Mouse (Mus musculus): Measurements from ENCODE around the gene Sfswap. TPM values are rescaled to one million over a fixed set of nuclear protein-coding genes. Genes with fewer than 3 reads are reported as not detected.

Sfswap gene
- polyA plus RNA-seq, 1 experiment from 2014 or later = 33.1 TPM

- H3K4me3 ChIP-seq (ENCODE audit: control insufficient read depth in 1 of 2, insufficient read depth in 1 of 2, low read depth in 1 of 2, low read length in 2 of 2) = no peak overlapping the region
- H3K27ac ChIP-seq (replicated peaks in 1 of 2; ENCODE audit: control insufficient read depth in 1 of 2, insufficient read depth in 1 of 2, low read depth in 2 of 2, low read length in 2 of 2) = no peak overlapping the region
- H3K27me3 ChIP-seq (ENCODE audit: control insufficient read depth, insufficient read depth, low read length) = no peaks in the 10 kb centered on the region
- no peak overlapping the region for H3K9ac ChIP-seq (ENCODE audit: low read length)
- no peak overlapping the region for H3K4me2 ChIP-seq (ENCODE audit: low read length)
- 96% methylated on average over 12 of the region's 12 CpGs for WGBS
- no peaks in the 10 kb centered on the region for H3K4me1 ChIP-seq (ENCODE audit: control insufficient read depth in 2 of 2, insufficient read depth in 2 of 2, low read length in 2 of 2)
- no peaks in the 10 kb centered on the region for H3K9me3 ChIP-seq (ENCODE audit: control insufficient read depth, low read length)
- peaks cover 100% of the 10 kb centered on the region for H3K36me3 ChIP-seq (ENCODE audit: control insufficient read depth, insufficient read depth, low read length)
- no peak for ATAC-seq (ENCODE audit: insufficient number of reproducible peaks, insufficient read depth, low FRiP score, low read depth)
Measured at GRCm38 (mm10) chr5:129549716-129550115, 48.7 kb downstream of the Sfswap start.

GRCm38 (mm10) chr5:129550790-129551189 lies 49.8 kb downstream of the Sfswap start:
- Histone ChIP-seq H3K9ac (ENCODE audit: low read length) (no peak overlapping the region), H3K9me3 (ENCODE audit: control insufficient read depth, low read length) (no peaks in the 10 kb centered on the region), H3K36me3 (ENCODE audit: control insufficient read depth, insufficient read depth, low read length) (peaks cover 100% of the 10 kb centered on the region), H3K4me2 (ENCODE audit: low read length) (no peak overlapping the region), H3K27me3 (ENCODE audit: control insufficient read depth, insufficient read depth, low read length) (no peaks in the 10 kb centered on the region), H3K4me3 (ENCODE audit: control insufficient read depth in 1 of 2, insufficient read depth in 1 of 2, low read depth in 1 of 2, low read length in 2 of 2) (no peak overlapping the region), H3K4me1 (ENCODE audit: control insufficient read depth in 2 of 2, insufficient read depth in 2 of 2, low read length in 2 of 2) (no peaks in the 10 kb centered on the region), H3K27ac (replicated peaks in 1 of 2; ENCODE audit: control insufficient read depth in 1 of 2, insufficient read depth in 1 of 2, low read depth in 2 of 2, low read length in 2 of 2) (no peak overlapping the region)
- ATAC-seq (ENCODE audit: insufficient number of reproducible peaks, insufficient read depth, low FRiP score, low read depth) = no peak
- 94% methylated on average over 6 of the region's 6 CpGs for WGBS

- H3K36me3 ChIP-seq (ENCODE audit: control insufficient read depth, insufficient read depth, low read length) = peaks cover 100% of the 10 kb centered on the region
- H3K27me3 ChIP-seq (ENCODE audit: control insufficient read depth, insufficient read depth, low read length) = no peaks in the 10 kb centered on the region
- H3K9me3 ChIP-seq (ENCODE audit: control insufficient read depth, low read length) = no peaks in the 10 kb centered on the region
- 94% methylated on average over 2 of the region's 2 CpGs for WGBS
- H3K4me2 ChIP-seq (ENCODE audit: low read length) = no peak overlapping the region
- no peaks in the 10 kb centered on the region for H3K4me1 ChIP-seq (ENCODE audit: control insufficient read depth in 2 of 2, insufficient read depth in 2 of 2, low read length in 2 of 2)
- no peak for ATAC-seq (ENCODE audit: insufficient number of reproducible peaks, insufficient read depth, low FRiP score, low read depth)
- H3K4me3 ChIP-seq (ENCODE audit: control insufficient read depth in 1 of 2, insufficient read depth in 1 of 2, low read depth in 1 of 2, low read length in 2 of 2) = no peak overlapping the region
- no peak overlapping the region for H3K9ac ChIP-seq (ENCODE audit: low read length)
- no peak overlapping the region for H3K27ac ChIP-seq (replicated peaks in 1 of 2; ENCODE audit: control insufficient read depth in 1 of 2, insufficient read depth in 1 of 2, low read depth in 2 of 2, low read length in 2 of 2)
Measured at GRCm38 (mm10) chr5:129551991-129552390, 51.0 kb downstream of the Sfswap start.

GRCm38 (mm10) chr5:129553642-129554041 lies 52.6 kb downstream of the Sfswap start:
- ATAC-seq (ENCODE audit: insufficient number of reproducible peaks, insufficient read depth, low FRiP score, low read depth) = no peak
- Histone ChIP-seq H3K4me1 (ENCODE audit: control insufficient read depth in 2 of 2, insufficient read depth in 2 of 2, low read length in 2 of 2) (no peaks in the 10 kb centered on the region), H3K9ac (ENCODE audit: low read length) (no peak overlapping the region), H3K4me3 (ENCODE audit: control insufficient read depth in 1 of 2, insufficient read depth in 1 of 2, low read depth in 1 of 2, low read length in 2 of 2) (no peak overlapping the region), H3K9me3 (ENCODE audit: control insufficient read depth, low read length) (no peaks in the 10 kb centered on the region), H3K27ac (replicated peaks in 1 of 2; ENCODE audit: control insufficient read depth in 1 of 2, insufficient read depth in 1 of 2, low read depth in 2 of 2, low read length in 2 of 2) (no peak overlapping the region), H3K4me2 (ENCODE audit: low read length) (no peak overlapping the region), H3K36me3 (ENCODE audit: control insufficient read depth, insufficient read depth, low read length) (peaks cover 99% of the 10 kb centered on the region), H3K27me3 (ENCODE audit: control insufficient read depth, insufficient read depth, low read length) (no peaks in the 10 kb centered on the region)
- 87% methylated on average over 6 of the region's 6 CpGs for WGBS

- Histone ChIP-seq H3K4me3 (ENCODE audit: control insufficient read depth in 1 of 2, insufficient read depth in 1 of 2, low read depth in 1 of 2, low read length in 2 of 2) (no peak overlapping the region), H3K9ac (ENCODE audit: low read length) (no peak overlapping the region), H3K27me3 (ENCODE audit: control insufficient read depth, insufficient read depth, low read length) (no peaks in the 10 kb centered on the region), H3K36me3 (ENCODE audit: control insufficient read depth, insufficient read depth, low read length) (peaks cover 99% of the 10 kb centered on the region), H3K9me3 (ENCODE audit: control insufficient read depth, low read length) (no peaks in the 10 kb centered on the region), H3K4me2 (ENCODE audit: low read length) (no peak overlapping the region), H3K4me1 (ENCODE audit: control insufficient read depth in 2 of 2, insufficient read depth in 2 of 2, low read length in 2 of 2) (no peaks in the 10 kb centered on the region), H3K27ac (replicated peaks in 1 of 2; ENCODE audit: control insufficient read depth in 1 of 2, insufficient read depth in 1 of 2, low read depth in 2 of 2, low read length in 2 of 2) (no peak overlapping the region)
- ATAC-seq (ENCODE audit: insufficient number of reproducible peaks, insufficient read depth, low FRiP score, low read depth) = no peak
- WGBS = 81% methylated on average over 5 of the region's 5 CpGs
Measured at GRCm38 (mm10) chr5:129558591-129558990, 57.6 kb downstream of the Sfswap start.

GRCm38 (mm10) chr5:129559283-129559682 lies 58.3 kb downstream of the Sfswap start:
- no peak overlapping the region for H3K9ac ChIP-seq (ENCODE audit: low read length)
- 78% methylated on average over 11 of the region's 11 CpGs for WGBS
- H3K27ac ChIP-seq (replicated peaks in 1 of 2; ENCODE audit: control insufficient read depth in 1 of 2, insufficient read depth in 1 of 2, low read depth in 2 of 2, low read length in 2 of 2) = no peak overlapping the region
- no peaks in the 10 kb centered on the region for H3K9me3 ChIP-seq (ENCODE audit: control insufficient read depth, low read length)
- ATAC-seq (ENCODE audit: insufficient number of reproducible peaks, insufficient read depth, low FRiP score, low read depth) = no peak
- no peaks in the 10 kb centered on the region for H3K27me3 ChIP-seq (ENCODE audit: control insufficient read depth, insufficient read depth, low read length)
- peaks cover 99% of the 10 kb centered on the region for H3K36me3 ChIP-seq (ENCODE audit: control insufficient read depth, insufficient read depth, low read length)
- no peaks in the 10 kb centered on the region for H3K4me1 ChIP-seq (ENCODE audit: control insufficient read depth in 2 of 2, insufficient read depth in 2 of 2, low read length in 2 of 2)
- no peak overlapping the region for H3K4me2 ChIP-seq (ENCODE audit: low read length)
- H3K4me3 ChIP-seq (ENCODE audit: control insufficient read depth in 1 of 2, insufficient read depth in 1 of 2, low read depth in 1 of 2, low read length in 2 of 2) = no peak overlapping the region

GRCm38 (mm10) chr5:129562342-129562741 lies 61.3 kb downstream of the Sfswap start:
- Histone ChIP-seq H3K9ac (ENCODE audit: low read length) (no peak overlapping the region), H3K4me3 (ENCODE audit: control insufficient read depth in 1 of 2, insufficient read depth in 1 of 2, low read depth in 1 of 2, low read length in 2 of 2) (no peak overlapping the region), H3K36me3 (ENCODE audit: control insufficient read depth, insufficient read depth, low read length) (peaks cover 99% of the 10 kb centered on the region), H3K4me2 (ENCODE audit: low read length) (no peak overlapping the region), H3K9me3 (ENCODE audit: control insufficient read depth, low read length) (no peaks in the 10 kb centered on the region), H3K27ac (replicated peaks in 1 of 2; ENCODE audit: control insufficient read depth in 1 of 2, insufficient read depth in 1 of 2, low read depth in 2 of 2, low read length in 2 of 2) (no peak overlapping the region), H3K4me1 (ENCODE audit: control insufficient read depth in 2 of 2, insufficient read depth in 2 of 2, low read length in 2 of 2) (no peaks in the 10 kb centered on the region), H3K27me3 (ENCODE audit: control insufficient read depth, insufficient read depth, low read length) (no peaks in the 10 kb centered on the region)
- no peak for ATAC-seq (ENCODE audit: insufficient number of reproducible peaks, insufficient read depth, low FRiP score, low read depth)
- 93% methylated on average over 8 of the region's 8 CpGs for WGBS

GRCm38 (mm10) chr5:129568596-129568995 lies 67.6 kb downstream of the Sfswap start:
- H3K36me3 ChIP-seq (ENCODE audit: control insufficient read depth, insufficient read depth, low read length) = peaks cover 93% of the 10 kb centered on the region
- no peaks in the 10 kb centered on the region for H3K9me3 ChIP-seq (ENCODE audit: control insufficient read depth, low read length)
- H3K4me3 ChIP-seq (ENCODE audit: control insufficient read depth in 1 of 2, insufficient read depth in 1 of 2, low read depth in 1 of 2, low read length in 2 of 2) = no peak overlapping the region
- no peak overlapping the region for H3K4me2 ChIP-seq (ENCODE audit: low read length)
- 95% methylated on average over 4 of the region's 4 CpGs for WGBS
- no peak overlapping the region for H3K9ac ChIP-seq (ENCODE audit: low read length)
- H3K27ac ChIP-seq (replicated peaks in 1 of 2; ENCODE audit: control insufficient read depth in 1 of 2, insufficient read depth in 1 of 2, low read depth in 2 of 2, low read length in 2 of 2) = no peak overlapping the region
- no peak for ATAC-seq (ENCODE audit: insufficient number of reproducible peaks, insufficient read depth, low FRiP score, low read depth)
- no peaks in the 10 kb centered on the region for H3K27me3 ChIP-seq (ENCODE audit: control insufficient read depth, insufficient read depth, low read length)
- no peaks in the 10 kb centered on the region for H3K4me1 ChIP-seq (ENCODE audit: control insufficient read depth in 2 of 2, insufficient read depth in 2 of 2, low read length in 2 of 2)

Data from heart, embryonic 14.5 days (tissue).